Mouse (Mus musculus) layer of hippocampus, adult 8-10 months (tissue): ENCODE measurements around the gene Fbxo24. TPM values are rescaled to one million over a fixed set of nuclear protein-coding genes. Genes with fewer than 3 reads are reported as not detected.

Experiments
- DNase-seq, 2 experiments: peaks; one replicate each; pipeline ENCODE4 v3.0.0; 2022; ENCODE audit warnings: low spot score in 2 of 2
- total RNA-seq, 4 experiments: library from RNA; stranded (reverse); gene quantifications; 2 replicates each; pipeline ENCODE4 v1.2.4; 2022

Fbxo24 gene
- under 1 TPM; 0.22 to 0.69 (median 0.34) TPM for total RNA-seq

GRCm38 (mm10) chr5:137628498-137629305 is at the start of gene Fbxo24, which contains the start of the genes Lrch4 and Gm20605:
TSS of gene Fbxo24 (minus strand) at chr5:137629002.
TSS of gene Lrch4 (plus strand) at chr5:137629121.
TSS of gene Gm20605 (plus strand) at chr5:137629175.
- DNase-seq, result peak; percentile 99 to 100

- no peak for DNase-seq
Measured at GRCm38 (mm10) chr5:137677859-137678258, 49.1 kb upstream of the Fbxo24 start.

- no peak for DNase-seq
Measured at GRCm38 (mm10) chr5:137674786-137675185, 46.0 kb upstream of the Fbxo24 start.

- DNase-seq, result no peak
Measured at GRCm38 (mm10) chr5:137673015-137673414, 44.2 kb upstream of the Fbxo24 start.

GRCm38 (mm10) chr5:137672361-137672760 is 43.6 kb upstream of the Fbxo24 start:
- no peak for DNase-seq

GRCm38 (mm10) chr5:137671443-137672240 is 42.8 kb upstream of the Fbxo24 start:
- no peak for DNase-seq

- no peak for DNase-seq
Measured at GRCm38 (mm10) chr5:137670240-137670639, 41.4 kb upstream of the Fbxo24 start.

GRCm38 (mm10) chr5:137668971-137669370 is 40.2 kb upstream of the Fbxo24 start:
- no peak for DNase-seq

- no peak for DNase-seq
Measured at GRCm38 (mm10) chr5:137663057-137663456, 34.3 kb upstream of the Fbxo24 start.

GRCm38 (mm10) chr5:137660064-137660688 is 31.4 kb upstream of the Fbxo24 start:
- no peak for DNase-seq

GRCm38 (mm10) chr5:137656977-137657376 is 28.2 kb upstream of the Fbxo24 start:
- peak; percentile 72 to 81 for DNase-seq

GRCm38 (mm10) chr5:137654746-137655145 is 25.9 kb upstream of the Fbxo24 start:
- DNase-seq, result no peak

- no peak for DNase-seq
Measured at GRCm38 (mm10) chr5:137653366-137653765, 24.6 kb upstream of the Fbxo24 start.

GRCm38 (mm10) chr5:137652474-137652873 is 23.7 kb upstream of the Fbxo24 start:
- DNase-seq, result peak in 1 of 2 experiments; percentile 57

GRCm38 (mm10) chr5:137649669-137650571 is 21.1 kb upstream of the Fbxo24 start:
- no peak for DNase-seq

GRCm38 (mm10) chr5:137649251-137649650 is 20.4 kb upstream of the Fbxo24 start:
- DNase-seq, result no peak

GRCm38 (mm10) chr5:137647827-137648601 is 19.2 kb upstream of the Fbxo24 start:
- DNase-seq, result no peak

GRCm38 (mm10) chr5:137645652-137646091 is 16.9 kb upstream of the Fbxo24 start, which contains the start of gene Irs3:
TSS of gene Irs3 (minus strand) at chr5:137645714.
- DNase-seq, result no peak

GRCm38 (mm10) chr5:137645091-137645651 is 16.4 kb upstream of the Fbxo24 start:
- DNase-seq, result no peak
